Mouse (Mus musculus): ENCODE measurements around the gene Ube2r2.

Ube2r2 gene

GRCm38 (mm10) chr4:41189809-41190208 lies 54.3 kb downstream of the Ube2r2 start:
- DNase-seq = peak; percentile 31

GRCm38 (mm10) chr4:41192544-41193512 lies 57.3 kb downstream of the Ube2r2 start:
- no peak for DNase-seq

GRCm38 (mm10) chr4:41195328-41195727 lies 59.8 kb downstream of the Ube2r2 start:
- DNase-seq = no peak

- DNase-seq = no peak
Measured at GRCm38 (mm10) chr4:41196861-41197610, 61.5 kb downstream of the Ube2r2 start.

GRCm38 (mm10) chr4:41202135-41202534 lies 66.6 kb downstream of the Ube2r2 start:
- DNase-seq = no peak

- no peak for DNase-seq
Measured at GRCm38 (mm10) chr4:41205751-41206150, 70.2 kb downstream of the Ube2r2 start.

- DNase-seq = no peak
Measured at GRCm38 (mm10) chr4:41208050-41208449, 72.5 kb downstream of the Ube2r2 start.

- no peak for DNase-seq
Measured at GRCm38 (mm10) chr4:41225412-41225811, 89.9 kb downstream of the Ube2r2 start.

- DNase-seq = peak; percentile 16
Measured at GRCm38 (mm10) chr4:41226351-41226750, 90.8 kb downstream of the Ube2r2 start.

GRCm38 (mm10) chr4:41235621-41236020 lies 100.1 kb downstream of the Ube2r2 start:
- no peak for DNase-seq

GRCm38 (mm10) chr4:41240916-41241315 lies 105.4 kb downstream of the Ube2r2 start:
- DNase-seq = no peak

Data from cerebellum, adult 11-12 months (tissue).